Mouse (Mus musculus) kidney, postnatal 25 days (tissue): ENCODE results near the gene Dusp22.

Experiments used
- DNase-seq, 2 experiments: peaks; one replicate each; pipeline ENCODE4 v3.0.0; 2021; ENCODE audit warnings: mixed read lengths in 2 of 2

The Dusp22 gene

GRCm38 (mm10) chr13:30659613-30660505, at the start of gene Dusp22:
Dusp22 (plus strand) TSS chr13:30659999.
- DNase-seq: peak; percentile 86 to 95

GRCm38 (mm10) chr13:30612079-30612794, 47.6 kb upstream of the Dusp22 start:
- DNase-seq: no peak

GRCm38 (mm10) chr13:30619684-30620083, 40.1 kb upstream of the Dusp22 start:
- DNase-seq: no peak

GRCm38 (mm10) chr13:30628195-30629048, 31.4 kb upstream of the Dusp22 start:
- no peak for DNase-seq

GRCm38 (mm10) chr13:30629794-30630410, 29.9 kb upstream of the Dusp22 start:
- DNase-seq: no peak

- no peak for DNase-seq
These were observed 26.8 kb upstream of the Dusp22 start for GRCm38 (mm10) chr13:30632998-30633397.

GRCm38 (mm10) chr13:30636453-30636852, 23.3 kb upstream of the Dusp22 start:
- DNase-seq: no peak

GRCm38 (mm10) chr13:30638378-30639115, 21.3 kb upstream of the Dusp22 start:
- DNase-seq: no peak

GRCm38 (mm10) chr13:30642053-30642452, 17.7 kb upstream of the Dusp22 start:
- no peak for DNase-seq

GRCm38 (mm10) chr13:30648461-30648860, 11.3 kb upstream of the Dusp22 start:
- DNase-seq: no peak

- no peak for DNase-seq
These were observed 10.6 kb upstream of the Dusp22 start for GRCm38 (mm10) chr13:30649197-30649596.

GRCm38 (mm10) chr13:30650684-30651083, 9.1 kb upstream of the Dusp22 start:
- DNase-seq: no peak

GRCm38 (mm10) chr13:30653051-30653450, 6.7 kb upstream of the Dusp22 start:
- DNase-seq: no peak

- DNase-seq: no peak
These were observed 5.3 kb upstream of the Dusp22 start for GRCm38 (mm10) chr13:30654463-30654862.

- no peak for DNase-seq
These were observed 2.9 kb upstream of the Dusp22 start for GRCm38 (mm10) chr13:30656909-30657308.

- no peak for DNase-seq
These were observed 2.0 kb upstream of the Dusp22 start for GRCm38 (mm10) chr13:30657779-30658178.

GRCm38 (mm10) chr13:30658201-30658996, 1.4 kb upstream of the Dusp22 start:
- no peak for DNase-seq

GRCm38 (mm10) chr13:30665261-30665660, 5.5 kb downstream of the Dusp22 start:
- DNase-seq: peak in 1 of 2 experiments; percentile 4

- peak; percentile 73 to 84 for DNase-seq
These were observed 6.7 kb downstream of the Dusp22 start for GRCm38 (mm10) chr13:30666537-30666936.

GRCm38 (mm10) chr13:30668301-30668700, 8.5 kb downstream of the Dusp22 start:
- DNase-seq: no peak

- no peak for DNase-seq
These were observed 9.5 kb downstream of the Dusp22 start for GRCm38 (mm10) chr13:30669277-30669676.
